Mouse (Mus musculus) kidney, postnatal 0 days (tissue): Measurements from ENCODE around the gene Adra1d. TPM values are rescaled to one million over a fixed set of nuclear protein-coding genes. Genes with fewer than 3 reads are reported as not detected.

Experiments
- ATAC-seq: fragments of 200-750 bp; cut with Nextera tagmentation; replicated peaks from 2 replicates; pipeline ENCODE4 v1.8.0; 2017; ENCODE audit warnings: low read depth, moderate number of reproducible peaks, moderate TSS enrichment, moderate library complexity; ENCODE audit not compliant: low FRiP score
- DNase-seq: peaks from one replicate; pipeline ENCODE4 v3.0.0-alpha.2; 2016; ENCODE audit warnings: low spot score
- H3K27ac ChIP-seq: fragments of 300-500 bp; sonication (generic); 2 replicates; pipeline ENCODE4 v1.5.1; 2014; ENCODE audit warnings: mild to moderate bottlenecking
- H3K27me3 ChIP-seq: fragments of 300-500 bp; sonication (generic); 2 replicates; pipeline ENCODE4 v1.6.1; 2014; ENCODE audit warnings: low read length, mixed read lengths; ENCODE audit not compliant: insufficient read depth
- H3K36me3 ChIP-seq: fragments of 300-500 bp; sonication (generic); 2 replicates; pipeline ENCODE4 v1.6.1; 2014; ENCODE audit warnings: low read length, mixed read lengths; ENCODE audit not compliant: insufficient read depth
- H3K4me1 ChIP-seq: fragments of 300-500 bp; sonication (generic); replicated peaks from 2 replicates; pipeline ENCODE4 v1.6.1; 2014; ENCODE audit warnings: antibody characterized with exemption, low read length, mixed read lengths; ENCODE audit not compliant: insufficient read depth
- H3K4me2 ChIP-seq: fragments of 300-500 bp; sonication (generic); 2 replicates; pipeline ENCODE4 v1.6.1; 2014; ENCODE audit warnings: mild to moderate bottlenecking, low read length, moderate library complexity, mixed read lengths
- H3K4me3 ChIP-seq: fragments of 300-500 bp; sonication (generic); replicated peaks from 2 replicates; pipeline ENCODE4 v1.5.1; 2014; ENCODE audit warnings: low read depth, low read length
- H3K9ac ChIP-seq: fragments of 300-500 bp; sonication (generic); 2 replicates; pipeline ENCODE4 v1.6.1; 2014; ENCODE audit warnings: low read depth, low read length
- H3K9me3 ChIP-seq: fragments of 300-500 bp; sonication (generic); replicated peaks from 2 replicates; pipeline ENCODE4 v1.6.1; 2016; ENCODE audit warnings: low read length, inconsistent platforms, mixed read lengths
- CTCF ChIP-seq: IDR thresholded peaks from 2 replicates; pipeline ENCODE4 v1.5.1; 2016; ENCODE audit warnings: antibody characterized with exemption, low read depth, mild to moderate bottlenecking, moderate library complexity
- WGBS: fragments of 180-500 bp; shearing (Covaris S2); extraction: QIAGEN DNeasy Blood & Tissue Kit; methylation state at CpG from one replicate; pipeline ENCODE4 v1.1.7; 2014; 5-methylcytosine and 5-hydroxymethylcytosine counted together
- polyA plus RNA-seq: library from polyadenylated mRNA; unstranded; fragments of >200 nt; fragmentation: Nextera tagmentation; extraction: Ambion mirVana; gene quantifications from 2 replicates; pipeline ENCODE4 v1.2.1, GENCODE M21; 2015

Adra1d gene
- polyA plus RNA-seq, 1 experiment from 2014 or later, result 1.6 TPM

DNA sequence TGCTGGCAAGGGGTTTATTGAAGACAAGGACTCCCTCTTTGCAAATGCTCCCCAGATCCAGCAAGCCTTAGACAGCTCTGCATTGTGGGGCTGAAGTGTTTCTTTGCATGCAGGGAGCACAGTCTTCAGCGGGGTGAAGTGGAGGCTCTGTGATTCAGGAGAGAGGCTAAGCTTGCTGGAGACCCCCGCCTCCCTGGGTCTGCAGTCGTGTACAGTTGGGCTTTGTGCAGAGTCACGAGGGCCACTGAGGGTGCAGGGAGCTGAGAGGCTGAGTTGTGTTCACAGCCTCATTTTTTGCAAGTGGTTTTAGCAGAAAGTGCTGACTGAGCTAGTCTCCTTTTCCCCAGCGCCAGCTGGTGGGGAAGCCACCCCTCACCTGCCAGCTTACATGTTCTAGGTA, 60.2 kb downstream of the Adra1d start:
- no peaks in the 10 kb centered on the region for H3K36me3 ChIP-seq
- H3K4me1 ChIP-seq, result no peaks in the 10 kb centered on the region
- H3K27me3 ChIP-seq, result no peaks in the 10 kb centered on the region
- H3K9ac ChIP-seq, result no peak overlapping the region
- ATAC-seq, result no peak
- H3K4me3 ChIP-seq, result no peak overlapping the region
- WGBS, result 70% methylated on average over 5 of the region's 5 CpGs
- no peak overlapping the region for H3K4me2 ChIP-seq
- H3K27ac ChIP-seq, result no peak overlapping the region
- no peak for TF ChIP-seq CTCF
- no peak for DNase-seq
- H3K9me3 ChIP-seq, result no peaks in the 10 kb centered on the region

- H3K36me3 ChIP-seq, result no peaks in the 10 kb centered on the region
- no peak overlapping the region for H3K4me3 ChIP-seq
- ATAC-seq (no peak), DNase-seq (no peak)
- TF ChIP-seq CTCF, result no peak
- H3K9me3 ChIP-seq, result no peaks in the 10 kb centered on the region
- WGBS, result 81% methylated on average over 5 of the region's 5 CpGs
- no peaks in the 10 kb centered on the region for H3K27me3 ChIP-seq
- H3K27ac ChIP-seq, result no peak overlapping the region
- H3K4me1 ChIP-seq, result no peaks in the 10 kb centered on the region
- H3K4me2 ChIP-seq, result no peak overlapping the region
- H3K9ac ChIP-seq, result no peak overlapping the region
Observed at GRCm38 (mm10) chr2:131499290-131499845, 62.7 kb downstream of the Adra1d start.

DNA sequence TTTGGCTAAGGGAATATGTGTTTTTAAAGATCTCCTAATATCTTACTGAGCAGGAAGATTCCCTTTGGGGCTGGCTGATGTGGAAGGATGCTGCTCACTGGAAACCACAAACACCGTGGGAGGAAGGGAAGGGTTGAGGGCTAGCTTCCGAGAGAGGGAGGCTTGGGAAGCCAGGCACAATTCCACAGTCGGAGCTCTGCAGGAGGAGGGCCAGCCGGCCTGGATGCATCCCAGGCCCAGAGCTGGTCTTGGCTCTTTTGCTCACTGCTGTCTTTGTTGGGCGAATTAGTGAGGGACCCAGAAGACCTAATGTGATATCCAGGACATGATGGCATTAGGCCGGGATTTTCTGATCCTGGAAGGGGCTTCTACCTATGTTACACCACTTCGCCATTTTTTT, 63.9 kb downstream of the Adra1d start:
- DNase-seq (no peak), ATAC-seq (no peak)
- Histone ChIP-seq H3K4me2 (no peak overlapping the region), H3K9ac (no peak overlapping the region), H3K4me3 (no peak overlapping the region), H3K36me3 (no peaks in the 10 kb centered on the region), H3K27ac (no peak overlapping the region), H3K9me3 (no peaks in the 10 kb centered on the region), H3K27me3 (no peaks in the 10 kb centered on the region), H3K4me1 (no peaks in the 10 kb centered on the region; the same call in 1 of the 2 replicates)
- no peak for TF ChIP-seq CTCF
- 57% methylated on average over 7 of the region's 7 CpGs for WGBS

DNA sequence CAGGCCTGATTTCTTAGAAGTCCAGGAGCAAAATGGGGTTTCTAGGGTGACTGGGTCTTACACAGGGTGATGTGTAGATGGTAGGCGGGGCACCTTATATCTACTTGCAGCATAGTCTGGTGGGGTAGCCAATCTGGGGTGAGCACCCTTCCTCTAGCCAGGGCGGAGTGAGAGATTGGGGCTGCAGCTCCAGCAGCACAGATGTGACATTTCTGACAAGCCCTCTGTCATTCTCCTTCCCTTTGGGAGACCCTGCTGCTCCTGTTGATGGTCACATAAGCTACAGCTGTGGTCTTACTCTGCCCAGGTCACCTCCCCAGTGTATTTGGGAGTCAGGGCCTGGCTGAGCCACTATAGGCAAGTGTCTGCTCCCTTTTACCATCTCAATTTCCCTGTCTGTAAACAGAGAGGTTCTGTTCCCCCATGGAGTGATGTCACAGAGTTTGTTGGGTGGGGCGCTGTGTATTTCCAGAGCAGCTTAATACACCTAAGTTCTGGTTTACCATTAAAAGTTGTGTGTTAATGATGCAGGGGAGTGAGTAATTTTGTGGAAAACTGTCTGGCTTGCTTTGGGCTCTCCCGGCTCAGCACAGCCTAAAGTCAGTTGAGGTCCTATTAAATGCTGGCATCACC, 64.7 kb downstream of the Adra1d start:
- H3K4me2 ChIP-seq, result no peak overlapping the region
- peaks cover 6% of the 10 kb centered on the region; the same call in 1 of the 2 replicates for H3K4me1 ChIP-seq
- DNase-seq, result no peak
- H3K4me3 ChIP-seq, result no peak overlapping the region
- H3K36me3 ChIP-seq, result no peaks in the 10 kb centered on the region
- no peaks in the 10 kb centered on the region for H3K9me3 ChIP-seq
- no peak for ATAC-seq
- WGBS, result 90% methylated on average over 4 of the region's 4 CpGs
- no peak for TF ChIP-seq CTCF
- no peak overlapping the region for H3K27ac ChIP-seq
- H3K9ac ChIP-seq, result no peak overlapping the region
- no peaks in the 10 kb centered on the region for H3K27me3 ChIP-seq

DNA sequence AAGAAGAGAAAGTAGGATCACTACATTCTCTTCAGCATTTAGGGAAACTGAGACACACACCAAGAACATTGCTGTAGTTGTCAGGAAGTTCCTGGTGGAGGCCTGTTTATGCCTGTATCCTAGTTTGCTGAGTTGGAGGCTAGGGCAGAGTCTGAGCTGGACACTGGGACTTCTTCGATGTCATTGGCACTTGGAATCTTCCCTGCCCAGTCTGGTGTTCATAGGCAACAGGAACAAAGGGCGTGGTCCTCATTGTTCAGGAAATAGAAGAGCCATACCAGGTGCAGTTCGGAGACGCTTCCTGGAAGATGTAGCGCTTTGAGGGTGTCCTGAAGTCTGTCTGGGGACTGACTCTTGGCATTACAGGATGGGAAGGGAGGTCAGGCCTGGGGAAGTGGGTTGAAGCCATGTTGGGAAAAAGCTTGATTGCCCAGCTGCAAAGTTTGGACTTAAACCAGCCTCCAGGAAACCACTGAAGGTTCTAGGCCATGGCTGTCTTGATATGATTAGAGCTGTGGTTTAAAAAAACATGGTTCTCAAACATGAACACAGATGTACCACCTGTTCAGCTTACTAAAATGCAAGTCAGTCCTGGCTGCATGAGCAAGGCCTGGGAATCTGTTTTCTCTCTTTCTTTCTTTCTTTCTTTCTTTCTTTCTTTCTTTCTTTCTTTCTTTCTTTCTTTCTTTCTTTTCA, 65.8 kb downstream of the Adra1d start:
- Histone ChIP-seq H3K4me3 (no peak overlapping the region), H3K9ac (no peak overlapping the region), H3K9me3 (no peaks in the 10 kb centered on the region), H3K36me3 (no peaks in the 10 kb centered on the region), H3K4me1 (peaks cover 6% of the 10 kb centered on the region; the same call in 1 of the 2 replicates), H3K27ac (no peak overlapping the region), H3K4me2 (no peak overlapping the region), H3K27me3 (no peaks in the 10 kb centered on the region)
- 91% methylated on average over 5 of the region's 5 CpGs for WGBS
- no peak for ATAC-seq
- DNase-seq, result no peak
- no peak for TF ChIP-seq CTCF

Other genes starting within 250 kb of the Adra1d start
- 2.6 and 2.9 TPM in 2 replicates for gene Rnf24, start 209.4 kb downstream of the Adra1d start, polyA plus RNA-seq
- 26.8 and 30.5 TPM in 2 replicates for gene Smox, start 70.8 kb downstream of the Adra1d start, polyA plus RNA-seq